Mouse (Mus musculus): ENCODE results near the gene Map6.

Map6 gene

DNA sequence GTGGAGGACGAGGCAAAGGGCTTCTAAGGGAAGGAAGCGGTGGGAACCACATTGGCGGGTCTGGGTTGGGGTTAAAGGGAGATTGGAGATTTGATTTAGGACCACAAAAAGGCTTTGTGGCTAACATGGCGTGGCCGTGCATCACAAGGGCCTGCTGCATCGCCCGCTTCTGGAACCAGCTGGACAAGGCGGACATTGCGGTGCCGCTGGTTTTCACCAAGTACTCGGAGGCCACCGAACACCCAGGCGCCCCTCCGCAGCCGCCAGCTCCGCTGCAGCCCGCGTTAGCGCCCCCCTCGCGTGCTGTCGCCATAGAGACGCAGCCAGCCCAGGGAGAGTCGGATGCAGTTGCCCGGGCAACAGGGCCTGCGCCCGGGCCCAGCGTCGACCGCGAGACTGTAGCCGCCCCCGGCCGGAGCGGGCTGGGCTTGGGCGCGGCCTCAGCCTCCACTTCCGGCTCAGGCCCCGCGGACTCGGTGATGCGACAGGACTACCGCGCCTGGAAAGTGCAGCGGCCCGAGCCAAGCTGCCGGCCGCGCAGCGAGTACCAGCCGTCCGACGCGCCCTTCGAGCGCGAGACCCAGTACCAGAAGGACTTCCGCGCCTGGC, 754 bp downstream of the Map6 start:
- peak; percentile 72 to 81 for DNase-seq

DNA sequence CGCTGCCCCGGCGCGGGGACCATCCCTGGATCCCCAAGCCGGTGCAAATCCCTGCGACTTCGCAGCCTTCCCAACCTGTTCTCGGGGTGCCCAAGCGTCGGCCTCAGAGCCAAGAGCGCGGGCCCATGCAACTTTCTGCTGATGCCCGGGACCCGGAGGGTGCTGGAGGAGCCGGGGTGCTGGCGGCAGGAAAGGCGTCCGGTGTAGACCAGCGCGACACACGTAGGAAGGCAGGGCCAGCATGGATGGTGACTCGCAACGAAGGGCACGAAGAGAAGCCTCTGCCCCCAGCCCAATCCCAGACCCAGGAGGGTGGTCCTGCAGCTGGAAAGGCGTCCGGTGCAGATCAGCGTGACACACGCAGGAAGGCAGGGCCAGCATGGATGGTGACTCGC, 1.3 kb downstream of the Map6 start:
- no peak for DNase-seq

DNA sequence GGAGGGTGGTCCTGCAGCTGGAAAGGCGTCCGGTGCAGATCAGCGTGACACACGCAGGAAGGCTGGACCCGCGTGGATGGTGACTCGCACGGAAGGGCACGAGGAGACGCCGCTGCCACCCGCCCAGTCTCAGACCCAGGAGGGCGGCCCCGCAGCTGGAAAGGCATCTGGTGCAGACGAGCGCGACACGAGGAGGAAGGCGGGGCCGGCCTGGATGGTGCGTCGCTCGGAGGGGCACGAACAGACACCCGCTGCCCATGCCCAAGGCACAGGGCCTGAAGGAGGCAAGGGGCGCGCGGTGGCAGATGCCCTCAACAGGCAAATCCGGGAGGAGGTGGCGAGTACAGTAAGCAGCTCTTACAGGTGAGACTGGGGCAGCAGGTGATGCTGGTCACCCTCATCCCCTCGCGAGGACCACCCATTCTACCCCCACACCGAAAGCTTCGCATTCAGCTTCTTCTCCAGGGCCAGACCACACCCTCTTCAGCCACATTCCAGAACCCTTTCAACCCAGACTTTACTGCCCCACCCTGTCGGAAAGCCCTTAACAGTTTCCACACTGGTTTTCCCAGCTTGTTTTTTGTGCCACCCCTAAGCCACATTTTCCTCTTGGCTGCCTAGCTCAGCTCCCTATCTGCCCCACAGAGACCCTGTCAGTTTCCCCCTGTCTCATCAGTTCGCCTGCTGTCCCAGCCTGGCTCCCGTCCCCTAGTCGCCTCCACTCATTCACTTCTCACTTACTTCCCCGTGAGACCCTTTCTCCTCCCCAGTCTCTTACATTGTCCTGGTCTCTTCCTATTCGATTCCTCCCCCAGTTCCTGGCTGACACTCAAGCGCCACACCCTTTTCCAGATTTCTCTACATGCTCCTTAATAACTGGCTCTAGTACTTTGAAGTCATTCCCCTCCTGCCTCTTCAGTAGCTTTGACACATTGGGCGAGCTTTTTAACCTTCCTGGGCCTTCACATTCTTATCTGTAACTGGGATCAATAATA, 2.0 kb downstream of the Map6 start:
- DNase-seq, result peak in 1 of 2 experiments; percentile 54

DNA sequence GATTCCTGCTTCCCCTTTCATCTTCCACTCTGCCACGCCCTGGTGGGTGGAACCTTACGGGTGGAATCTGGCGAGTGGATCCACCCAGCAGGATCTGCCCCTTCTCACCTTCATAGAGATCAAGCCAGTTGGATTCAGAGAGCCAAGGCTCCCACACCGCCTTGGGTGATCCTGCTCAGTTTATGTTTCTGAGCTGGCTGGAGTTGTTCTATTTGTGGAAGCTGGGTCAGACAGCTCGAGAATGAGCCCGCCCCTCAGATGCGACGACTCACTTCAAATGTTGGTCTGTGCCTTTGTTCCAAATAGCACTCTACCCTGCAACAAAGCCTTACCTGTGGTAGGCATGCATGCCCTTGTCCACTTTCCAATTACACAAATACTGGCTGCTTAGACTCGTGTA, 4.4 kb downstream of the Map6 start:
- DNase-seq, result no peak

DNA sequence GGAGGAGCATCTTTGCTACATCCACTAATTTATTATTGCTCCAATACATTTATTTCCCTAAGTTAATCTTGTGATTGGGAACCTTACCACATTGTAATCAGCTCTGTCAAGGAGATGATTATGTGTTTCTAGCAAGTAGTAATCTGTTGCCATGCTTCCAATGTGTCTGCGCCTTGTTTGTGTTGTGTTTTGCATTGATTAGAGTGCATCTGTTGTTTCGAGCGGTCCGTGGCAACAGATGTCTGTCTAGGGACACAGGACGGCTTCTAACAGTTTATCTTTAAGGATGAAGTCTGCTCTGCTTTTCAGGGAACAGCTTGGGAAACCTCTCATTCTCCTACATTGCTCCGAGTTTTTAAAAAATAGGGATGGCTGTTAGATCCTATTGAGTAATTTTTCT, 7.9 kb downstream of the Map6 start:
- no peak for DNase-seq

DNA sequence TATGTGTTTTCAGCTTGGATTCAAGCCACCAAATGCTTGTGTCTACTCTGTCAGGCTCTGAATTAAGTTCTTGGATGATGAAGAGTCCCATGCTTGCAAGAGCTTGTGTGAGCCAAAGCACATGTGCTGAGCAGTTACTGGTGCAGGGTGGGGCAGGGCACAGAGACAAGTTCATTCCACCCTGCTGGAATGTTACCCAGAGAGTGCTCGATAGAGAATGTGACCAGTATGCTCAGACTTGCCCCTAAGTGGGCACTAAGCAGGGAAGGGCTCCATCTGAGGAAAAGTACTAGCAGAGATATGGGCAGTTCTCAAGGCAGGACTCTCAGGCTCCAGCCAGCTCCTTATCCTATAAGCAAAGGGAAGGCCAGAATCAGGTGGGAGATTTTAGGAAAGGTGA, 9.4 kb downstream of the Map6 start:
- DNase-seq, result peak in 1 of 2 experiments; percentile 45

DNA sequence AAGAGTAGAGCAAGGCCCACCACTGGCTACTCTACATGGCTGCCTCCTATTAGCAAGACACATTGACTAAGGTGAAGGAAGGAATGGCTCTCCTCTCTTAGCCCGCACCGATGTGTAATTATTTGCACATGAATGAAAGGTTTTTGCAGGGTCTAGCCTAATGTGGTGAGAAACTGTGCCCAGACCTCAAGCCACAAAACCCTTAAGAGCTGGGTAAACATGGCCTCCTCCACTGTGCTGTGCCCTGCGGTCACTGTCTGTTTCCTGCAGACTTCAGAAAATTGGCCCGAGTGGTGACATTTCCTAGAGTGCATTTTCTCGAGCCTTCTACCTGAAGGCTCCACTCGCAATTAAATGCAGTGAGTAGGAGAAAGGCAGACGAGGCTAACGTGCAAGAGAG, 11.1 kb downstream of the Map6 start:
- DNase-seq, result no peak

DNA sequence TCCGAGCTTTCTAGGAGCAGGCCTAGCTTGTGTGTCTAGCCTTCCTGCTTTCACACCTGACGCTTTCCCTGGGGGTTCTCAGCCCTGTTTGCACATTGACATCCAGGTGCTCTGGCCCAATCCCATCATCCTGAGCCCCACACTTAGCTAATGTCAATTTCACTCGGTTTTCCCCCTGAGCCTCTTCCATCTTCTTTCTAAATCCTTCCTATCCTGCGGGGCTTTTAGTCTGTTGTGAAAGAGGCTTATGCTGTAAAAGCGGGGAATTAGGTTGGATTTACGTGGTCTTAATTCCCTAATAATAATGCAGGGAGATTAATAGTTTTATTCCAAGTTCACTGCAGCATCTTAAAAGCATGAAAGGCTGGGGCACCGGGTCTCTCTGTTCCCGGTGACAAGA, 12.3 kb downstream of the Map6 start:
- DNase-seq, result no peak

DNA sequence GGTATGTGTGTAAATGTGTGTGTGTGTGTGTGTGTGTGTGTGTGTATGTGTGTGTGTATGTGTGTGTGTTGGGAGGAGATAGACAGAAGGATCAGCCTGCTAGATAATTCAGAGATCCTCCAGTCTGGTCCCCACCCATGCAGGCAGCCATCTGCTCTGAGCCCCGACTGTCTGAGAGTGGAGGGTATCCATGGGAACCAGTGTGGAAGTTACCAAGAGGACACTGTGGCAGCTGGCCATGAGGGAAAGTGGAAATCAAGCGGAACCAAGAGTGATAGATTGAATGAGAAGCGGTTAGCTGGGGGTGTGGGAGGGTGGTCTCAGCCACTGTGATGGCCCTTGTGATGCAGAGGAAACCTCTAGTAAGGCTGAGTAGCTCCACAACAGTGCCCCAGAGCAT, 20.0 kb downstream of the Map6 start:
- no peak for DNase-seq

DNA sequence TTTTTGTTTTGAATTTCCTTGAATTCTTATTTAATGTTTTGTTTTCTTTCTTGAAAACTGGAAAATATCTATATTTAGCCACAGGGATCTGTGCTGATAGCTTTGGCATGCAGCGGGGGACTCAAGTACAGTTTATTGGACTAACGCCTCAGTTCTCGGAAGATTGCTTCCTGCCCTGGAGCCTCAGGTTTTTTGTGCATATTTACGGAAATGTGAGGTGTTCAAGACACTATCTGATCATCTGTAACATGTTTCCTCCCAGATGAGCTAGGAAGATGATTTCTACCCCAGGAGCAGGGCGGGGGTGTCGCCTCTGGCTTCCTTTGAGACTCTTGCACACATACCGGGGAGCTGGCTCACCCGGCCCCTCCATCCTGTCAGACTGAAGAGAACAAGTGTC, 22.8 kb downstream of the Map6 start:
- no peak for DNase-seq

DNA sequence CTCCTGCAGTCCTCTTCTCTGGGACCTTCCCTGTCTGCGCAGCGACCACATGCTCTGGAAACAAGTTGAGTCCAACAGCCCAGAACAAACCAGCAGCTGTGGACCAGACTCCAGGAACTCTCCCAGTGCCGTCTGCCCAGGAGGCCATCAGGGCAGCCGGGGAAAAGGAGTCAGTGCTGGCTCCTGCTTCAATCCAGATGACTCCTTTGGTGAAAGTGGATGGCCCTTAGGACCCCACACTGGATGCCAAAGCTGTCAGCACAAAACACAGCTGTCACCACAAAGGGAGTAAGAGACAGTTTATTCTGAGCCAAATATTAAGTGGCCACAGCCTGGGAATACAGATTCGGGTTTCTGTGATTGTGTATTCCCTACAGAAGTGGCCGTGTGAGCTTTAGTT, 23.7 kb downstream of the Map6 start:
- peak in 1 of 2 experiments; percentile 41 for DNase-seq

DNA sequence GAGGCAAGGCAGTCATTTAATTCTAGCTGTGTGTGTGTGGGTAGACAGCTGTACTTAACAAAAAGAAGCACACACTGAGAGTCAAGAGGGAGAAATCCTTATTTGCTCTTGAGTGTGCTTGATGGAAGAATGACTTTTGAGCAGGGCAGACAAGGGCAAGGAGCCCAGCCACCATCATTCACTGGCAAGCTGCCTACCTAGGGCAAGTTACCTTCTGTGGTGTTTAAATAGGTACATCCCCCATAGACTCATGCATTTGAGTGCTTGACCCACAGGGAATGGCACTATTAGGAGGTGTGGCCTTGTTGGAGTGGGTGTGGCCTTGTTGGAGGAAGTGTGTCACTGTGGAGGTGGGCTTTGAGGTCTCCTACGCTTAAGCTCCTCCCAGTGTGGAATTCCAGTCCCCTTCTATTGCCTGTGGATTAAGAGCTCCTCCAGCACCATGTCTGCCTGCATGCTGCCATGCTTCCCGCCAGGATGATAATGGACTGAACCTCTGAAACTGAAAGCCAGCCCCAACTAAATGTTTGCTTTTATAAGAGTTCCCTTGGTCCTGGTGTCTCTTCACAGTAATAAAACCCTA, 27.0 kb downstream of the Map6 start:
- peak; percentile 25 to 48 for DNase-seq

DNA sequence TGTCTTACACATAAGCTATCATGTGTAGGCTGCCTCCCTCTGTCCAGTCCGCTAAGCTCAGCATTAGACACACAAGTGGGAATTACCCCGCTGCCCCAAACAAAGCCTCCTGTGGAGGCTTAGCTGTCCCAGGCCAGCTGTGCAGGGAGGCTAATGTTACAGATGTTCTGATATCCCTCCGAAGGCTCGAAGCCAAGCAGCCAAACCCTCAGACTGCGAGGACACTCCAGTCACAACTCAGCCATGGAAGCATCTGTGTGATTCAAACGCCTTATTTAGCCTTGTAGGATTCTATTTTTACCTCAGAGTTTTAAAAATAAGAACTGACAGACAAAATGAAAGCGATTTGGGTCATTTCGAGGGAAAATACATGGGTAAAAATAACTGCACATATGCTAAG, 27.9 kb downstream of the Map6 start:
- no peak for DNase-seq

DNA sequence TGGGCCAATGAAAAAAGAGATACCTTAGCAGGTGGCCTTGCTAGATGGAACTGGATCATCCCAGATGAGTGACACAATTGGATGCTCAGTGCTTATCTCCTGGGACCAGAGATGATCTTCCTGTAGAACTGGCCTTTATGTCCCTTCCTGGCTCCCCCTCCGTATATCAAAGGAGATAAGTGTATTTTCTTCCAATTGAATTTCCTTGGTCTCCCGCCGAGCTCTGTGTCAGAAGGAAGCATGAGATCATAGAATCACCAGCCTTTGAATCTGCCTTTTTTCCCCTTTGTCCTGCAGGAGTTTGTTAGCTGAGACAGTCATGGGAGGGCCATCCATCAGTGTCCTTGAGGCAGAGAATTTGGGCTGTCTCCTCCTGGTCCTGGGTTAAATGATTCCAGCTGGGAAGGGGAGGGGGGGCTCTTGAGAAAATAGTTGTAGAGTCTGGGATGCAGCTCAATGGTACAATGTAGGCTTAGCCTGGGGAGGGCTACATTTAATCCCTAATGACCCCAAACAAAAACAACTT, 33.5 kb downstream of the Map6 start:
- DNase-seq, result no peak

DNA sequence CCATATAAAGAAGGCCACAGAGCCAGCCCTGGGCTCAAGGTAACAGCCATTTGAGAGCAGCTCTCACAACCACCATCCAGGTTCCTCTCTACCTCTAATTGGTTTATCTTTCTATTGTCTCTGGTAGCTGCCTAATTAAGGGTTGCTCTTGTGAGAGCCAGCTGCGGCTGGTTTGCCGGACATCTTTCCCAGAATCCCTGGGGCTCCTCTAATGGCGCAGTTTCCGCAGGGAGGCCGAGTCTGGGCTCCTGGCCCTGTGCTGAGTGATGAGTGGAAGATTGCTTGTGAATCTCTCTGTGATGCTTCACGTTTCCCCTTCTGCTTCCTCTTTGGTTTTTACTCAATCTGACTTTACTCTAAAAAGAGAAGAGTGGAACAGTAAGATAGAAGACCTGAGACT, 36.8 kb downstream of the Map6 start:
- DNase-seq, result no peak

DNA sequence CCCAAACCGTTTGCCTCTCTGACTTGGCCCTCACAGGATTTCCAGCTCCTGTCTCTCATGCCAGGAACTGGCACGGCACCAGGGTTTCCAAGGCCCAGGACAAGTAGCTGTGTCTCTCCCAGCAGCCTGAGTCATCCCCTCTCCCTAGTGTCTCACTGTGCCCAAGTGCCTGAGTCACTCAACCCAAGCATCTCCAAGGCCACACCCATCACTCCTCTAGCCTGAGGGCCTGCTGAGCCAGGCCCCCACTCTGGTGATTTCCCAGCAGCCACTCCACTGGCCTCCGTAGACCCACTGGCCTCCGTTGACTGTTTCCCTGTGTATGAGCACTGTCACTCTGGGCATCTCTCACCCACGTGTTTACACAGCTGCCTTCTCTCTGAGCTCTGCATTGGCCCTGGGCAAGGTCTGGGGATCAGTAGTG, 37.7 kb downstream of the Map6 start:
- peak; percentile 78 to 89 for DNase-seq

DNA sequence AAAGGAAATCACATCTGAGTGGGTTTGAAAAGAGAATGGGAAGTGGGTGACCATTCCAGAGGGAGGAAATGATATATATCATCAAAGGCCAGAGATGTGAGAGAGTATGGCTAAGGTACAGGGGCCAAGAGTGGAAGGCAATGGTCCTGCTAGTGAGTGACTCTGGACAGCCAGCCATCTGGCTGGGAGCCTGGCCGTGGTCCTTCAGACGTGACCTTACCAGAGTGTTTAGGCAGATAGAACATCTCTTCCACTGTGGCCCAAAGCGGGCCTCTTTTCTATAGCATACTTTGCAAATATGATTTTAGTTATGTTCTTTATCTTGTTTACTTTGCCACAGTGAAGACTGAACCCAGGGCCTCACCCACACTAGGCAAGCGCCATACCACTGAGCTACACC, 38.4 kb downstream of the Map6 start:
- DNase-seq, result peak in 1 of 2 experiments; percentile 15

DNA sequence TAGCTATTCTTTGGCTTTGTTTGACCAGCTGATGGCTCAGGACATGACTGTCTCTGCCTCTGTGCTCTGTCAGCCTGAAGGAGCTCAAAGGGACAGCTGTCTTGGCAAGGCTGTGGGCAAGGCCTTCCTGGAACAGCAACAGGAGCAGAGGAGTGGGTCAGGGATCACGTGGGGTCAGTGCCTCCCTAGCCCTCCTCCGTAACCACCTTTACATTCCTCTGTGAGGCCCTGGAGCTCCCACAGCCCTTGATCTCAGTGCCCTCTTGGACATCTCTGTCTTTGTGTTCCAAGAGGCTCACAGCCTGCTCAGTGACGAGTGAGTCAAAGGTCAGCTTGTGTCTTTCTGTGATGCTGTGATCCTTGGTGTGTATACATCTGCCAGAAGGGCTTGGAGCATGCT, 39.4 kb downstream of the Map6 start:
- no peak for DNase-seq

DNA sequence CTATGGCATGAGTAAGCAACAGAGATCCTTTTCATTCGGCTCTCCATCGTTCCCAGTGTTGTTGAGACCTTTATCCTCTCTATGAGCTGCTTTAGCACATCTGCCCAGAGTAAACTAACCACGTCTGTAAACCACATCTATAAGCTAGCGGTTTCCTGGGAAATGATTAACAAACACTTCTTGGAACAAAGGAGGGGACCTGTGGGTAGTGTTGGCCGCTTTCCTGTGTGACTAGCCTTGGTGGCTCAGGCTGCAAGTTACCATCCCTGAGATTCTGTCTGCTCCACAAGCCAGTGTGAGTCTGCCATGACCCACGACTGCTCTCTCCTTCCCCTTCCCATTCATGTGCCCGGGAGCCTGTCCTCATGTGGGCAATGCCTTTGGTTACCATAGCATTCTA, 44.2 kb downstream of the Map6 start:
- no peak for DNase-seq

DNA sequence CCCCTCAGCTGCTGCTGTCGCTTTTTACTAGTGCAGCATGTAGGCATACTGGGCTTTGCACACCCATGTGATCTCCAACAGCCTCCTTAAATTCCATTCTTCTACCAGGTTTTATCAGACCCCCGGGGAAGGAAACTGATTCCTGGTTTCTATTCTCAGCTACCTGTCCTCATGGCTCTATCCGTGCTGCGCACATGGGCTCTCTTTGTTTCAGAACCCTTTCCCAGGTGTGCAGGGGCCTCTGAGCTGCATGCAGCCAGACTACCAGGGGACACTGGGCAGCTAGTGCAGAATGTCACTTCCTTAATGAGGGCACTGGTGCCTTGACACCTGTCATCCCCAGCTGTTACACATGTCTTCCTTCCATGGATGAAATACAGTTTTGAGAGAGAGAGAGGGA, 44.8 kb downstream of the Map6 start:
- DNase-seq, result no peak

DNA sequence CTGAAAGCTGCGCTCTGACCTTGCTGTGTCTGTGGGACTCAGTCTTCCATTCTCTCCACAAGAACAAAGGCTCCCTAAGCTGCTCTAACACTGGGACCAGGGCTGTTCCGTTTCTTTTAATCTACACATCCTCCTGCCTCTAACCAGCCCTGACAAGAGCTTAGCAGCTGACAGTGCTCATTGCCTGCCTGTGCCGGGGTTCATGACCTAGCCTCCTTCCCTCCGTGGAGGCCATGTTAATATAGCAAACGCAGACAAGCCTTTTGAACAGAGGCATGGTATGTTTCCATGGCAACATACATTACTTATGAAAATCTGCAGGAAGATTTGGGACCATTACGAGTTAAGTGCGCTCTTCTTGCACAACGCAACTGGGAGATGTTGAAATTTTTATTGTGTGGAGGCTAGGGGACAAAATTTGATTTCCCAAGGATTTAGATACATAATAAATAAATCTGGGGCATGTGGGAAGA, 45.5 kb downstream of the Map6 start:
- no peak for DNase-seq

DNA sequence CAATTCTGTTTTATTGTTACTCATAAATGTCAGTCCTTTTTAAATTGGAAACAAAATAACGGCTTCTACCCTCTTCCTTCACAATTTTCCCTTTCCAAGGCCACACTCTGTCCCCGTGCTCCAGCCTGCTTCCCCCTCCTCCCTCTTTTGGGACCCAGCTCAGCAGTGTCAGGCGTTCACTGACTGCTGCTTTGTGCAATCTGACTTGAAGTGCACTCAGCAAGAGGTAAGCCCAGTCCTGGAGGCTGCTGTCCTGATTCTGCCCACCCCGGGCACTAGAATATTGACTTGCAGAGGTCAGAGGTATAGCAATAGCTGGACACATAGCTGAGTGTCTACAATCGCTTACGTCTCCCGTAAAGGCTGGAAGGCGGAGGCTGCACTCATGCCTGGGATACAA, 46.0 kb downstream of the Map6 start:
- no peak for DNase-seq

DNA sequence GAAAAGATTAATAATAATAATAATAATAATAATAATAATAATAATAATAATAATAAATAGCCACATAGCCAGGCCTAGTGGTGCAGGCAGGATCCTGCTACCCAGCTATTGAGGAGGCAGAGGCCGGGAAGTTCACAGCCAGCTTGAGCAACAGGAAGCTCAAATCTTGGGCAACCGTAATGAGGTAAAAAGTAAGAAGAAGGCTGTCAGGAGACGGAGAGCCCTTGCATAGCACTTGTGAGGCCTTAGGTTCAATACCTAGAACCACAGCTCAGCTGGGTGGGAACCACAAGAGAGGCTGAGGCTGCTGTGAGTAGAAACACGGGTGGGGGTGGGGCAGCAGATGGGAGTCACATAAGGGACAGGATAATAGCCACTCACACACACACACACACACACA, 47.3 kb downstream of the Map6 start:
- peak; percentile 36 to 42 for DNase-seq

DNA sequence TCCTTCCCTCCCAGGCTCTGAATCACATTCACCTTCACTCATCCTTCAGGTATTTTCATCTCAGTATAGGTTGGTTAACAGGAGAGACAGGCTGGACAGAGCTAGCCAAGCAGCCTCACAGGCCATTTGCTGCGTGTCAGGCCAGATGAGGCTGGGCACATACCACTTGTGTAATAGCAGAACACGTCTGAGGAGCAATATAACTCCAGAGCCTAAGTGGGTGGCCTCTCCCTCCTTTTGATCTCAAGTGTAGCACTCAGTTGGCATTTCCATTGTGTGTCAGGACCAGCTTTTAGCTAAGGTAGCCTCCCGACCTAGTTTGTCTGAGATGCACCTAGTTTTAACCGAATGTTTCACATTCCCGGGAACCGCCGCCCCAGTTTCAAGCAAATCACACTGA, 49.0 kb downstream of the Map6 start:
- peak; percentile 39 to 74 for DNase-seq
